15 mouse cellular contexts compared by ENCODE assay signal in genomic region chr12:77054211-77054610, GRCm38 (mm10).
"Had no signal": no experiment of that assay in that cellular context is flagged by ENCODE, and none has a peak within 500 bp of the region (broad histone marks: within the 10 kb centered on the region; RNA-seq: fewer than 3 reads in every experiment).

No protein-coding gene starts in this region.

- H3K4me1 ChIP-seq: midbrain, embryonic 13.5 days had no signal

- H3K9me3 ChIP-seq: liver, embryonic 13.5 days; midbrain, embryonic 13.5 days had no signal

- H3K27ac ChIP-seq: kidney, postnatal 0 days; layer of hippocampus, adult 2 months; liver, embryonic 13.5 days; macrophage; midbrain, embryonic 13.5 days; stomach, postnatal 0 days had no signal

- DNase-seq: kidney, adult 2 months; kidney, postnatal 25 days; layer of hippocampus, adult 9-11 months; liver, embryonic 13.5 days; lung, adult 2 months; lung, postnatal 14 days; right cerebral cortex, postnatal 4 days; thymus, adult 2 months; thymus, postnatal 14 days; thymus, postnatal 4 days had no signal

- H3K27me3 ChIP-seq: liver, embryonic 13.5 days; midbrain, embryonic 13.5 days had no signal

- H3K9ac ChIP-seq: liver, embryonic 13.5 days; midbrain, embryonic 13.5 days had no signal

- H3K4me3 ChIP-seq: layer of hippocampus, adult 2 months; liver, embryonic 13.5 days; midbrain, embryonic 13.5 days had no signal

- H3K36me3 ChIP-seq: liver, embryonic 13.5 days; midbrain, embryonic 13.5 days had no signal
